In the genomic region with DNA sequence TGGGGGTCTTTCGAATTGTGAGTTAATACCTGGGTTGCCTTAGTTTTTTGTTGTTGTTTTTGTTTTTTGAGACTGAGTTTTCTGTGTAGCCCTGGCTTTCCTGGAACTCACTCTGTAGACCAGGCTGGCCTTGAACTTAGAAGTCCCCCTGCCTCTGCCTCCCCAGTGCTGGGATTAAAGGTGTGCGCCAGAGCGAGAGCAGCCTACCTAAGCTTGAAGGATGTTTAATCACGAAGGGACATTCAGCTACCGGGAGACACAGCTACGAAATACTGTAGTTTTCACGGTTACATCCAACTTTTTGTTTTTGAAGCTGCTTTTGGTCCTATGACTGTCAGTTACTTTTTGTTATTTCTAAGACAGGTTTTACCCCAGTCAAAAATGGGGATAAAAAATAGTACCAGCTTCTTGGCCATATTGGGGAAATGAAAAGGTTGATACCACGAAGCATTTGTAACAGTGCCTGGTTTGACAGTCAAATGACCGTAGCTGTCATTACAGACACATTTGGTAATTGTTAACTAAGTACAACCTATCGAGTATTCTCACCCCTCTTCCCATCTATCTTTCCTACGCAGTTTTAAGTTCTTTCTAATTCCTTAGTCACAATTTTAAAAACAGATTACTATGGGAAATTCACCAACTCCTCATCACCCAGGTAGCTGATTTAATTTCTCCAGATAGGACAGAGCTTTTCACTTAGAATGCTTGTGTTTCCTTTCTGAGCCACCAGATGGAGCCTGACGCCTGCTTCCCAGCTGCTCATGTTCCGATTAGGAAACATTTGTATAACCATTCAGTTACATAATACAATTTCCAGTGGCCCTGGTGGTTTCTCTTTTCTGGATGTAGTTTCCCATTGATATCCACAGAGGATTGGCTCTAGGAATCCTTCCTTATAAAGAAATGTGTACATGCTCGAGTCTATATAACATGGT, we compare ENCODE assay signal across 8 mouse cellular contexts. TPM values are rescaled to one million over a fixed set of nuclear protein-coding genes. Genes with fewer than 3 reads are reported as not detected.
DNase-seq lines count a peak whose midpoint lies in the region; ATAC-seq and TF ChIP-seq lines count a peak whose summit lies in the region.

No protein-coding gene starts in this region.

- peak overlapping the region; percentile 87 for H3K4me3 ChIP-seq in hindbrain, embryonic 10.5 days
- H3K4me3 ChIP-seq in lung, embryonic 14.5 days (ENCODE audit: low read depth, low read length) = peak overlapping the region; percentile 78

- H3K27ac ChIP-seq in hindbrain, embryonic 10.5 days = peak overlapping the region; percentile 98
- H3K27ac ChIP-seq in lung, embryonic 14.5 days (ENCODE audit: low read depth) = peak overlapping the region; percentile 96

- no peak for ATAC-seq in lung, embryonic 14.5 days (ENCODE audit: insufficient read depth)
- peak; percentile 78 for ATAC-seq in neutrophil, adult 5-6 weeks (ENCODE audit: extremely low read depth, insufficient number of reproducible peaks, low FRiP score, poor library complexity, severe bottlenecking)

- TF ChIP-seq CTCF in lung, embryonic 14.5 days (IDR thresholded peaks at IDR 0.05; ENCODE audit: low read depth) = peak; percentile 88

- H3K9me3 ChIP-seq in hindbrain, embryonic 10.5 days = no peaks in the 10 kb centered on the region
- H3K9me3 ChIP-seq in lung, embryonic 14.5 days (ENCODE audit: low read depth, low read length) = no peaks in the 10 kb centered on the region

- DNase-seq in NIH3T3 (ENCODE audit: low read depth) = peak; percentile 90
- DNase-seq in cerebellum, adult 8-10 months = peak; percentile 87
- peak; percentile 74 for DNase-seq in forelimb bud, embryonic 11.5 days (ENCODE audit: low read depth, low spot score)
- peak; percentile 55 for DNase-seq in hindbrain, embryonic 10.5 days (ENCODE audit: low spot score)
- DNase-seq in layer of hippocampus, adult 8-10 months (ENCODE audit: low spot score in 2 of 2) = peak; percentile 77 to 87
- DNase-seq in lung, embryonic 14.5 days = peak; percentile 92
- DNase-seq in thymus, postnatal 14 days = peak; percentile 73

- H3K4me1 ChIP-seq in hindbrain, embryonic 10.5 days (replicated peaks) = peaks cover 25% of the 10 kb centered on the region
- H3K4me1 ChIP-seq in lung, embryonic 14.5 days (ENCODE audit: insufficient read depth) = peaks cover 5% of the 10 kb centered on the region

- no peaks in the 10 kb centered on the region for H3K27me3 ChIP-seq in hindbrain, embryonic 10.5 days (ENCODE audit: insufficient read depth, poor library complexity, severe bottlenecking)
- no peaks in the 10 kb centered on the region for H3K27me3 ChIP-seq in lung, embryonic 14.5 days (ENCODE audit: insufficient read depth, low read length)

- H3K36me3 ChIP-seq in hindbrain, embryonic 10.5 days = peaks cover 37% of the 10 kb centered on the region
- peaks cover 33% of the 10 kb centered on the region for H3K36me3 ChIP-seq in lung, embryonic 14.5 days (ENCODE audit: insufficient read depth)

- WGBS in hindbrain, embryonic 10.5 days = 50% methylated on average over 14 of the region's 14 CpGs
- WGBS in lung, embryonic 14.5 days = 39% methylated on average over 14 of the region's 14 CpGs

- peak overlapping the region; percentile 87 for H3K9ac ChIP-seq in lung, embryonic 14.5 days

- H3K4me2 ChIP-seq in lung, embryonic 14.5 days = peak overlapping the region; percentile 77

RNA-seq across cellular contexts. Expression of a gene that starts 1.5 kb away (rescaled TPM):
- 8.8 and 14.9 TPM in 2 replicates for polyA plus RNA-seq in hindbrain, embryonic 10.5 days (2016; fragmentation: Nextera tagmentation; extraction: Ambion mirVana)
- 1 to 10 TPM; 5.0 to 9.0 (median 6.0) TPM for total RNA-seq in layer of hippocampus, adult 8-10 months (2022)
- polyA plus RNA-seq in lung, embryonic 14.5 days (2014; fragmentation: Nextera tagmentation; extraction: Ambion mirVana) = 14.4 and 14.6 TPM in 2 replicates
- 13.6 and 13.7 TPM in 2 replicates for total RNA-seq in neutrophil, adult 5-6 weeks (2017)

RNA-seq across cellular contexts. Expression of a gene that starts 20.6 kb away (rescaled TPM):
- 27.7 and 30.5 TPM in 2 replicates for polyA plus RNA-seq in hindbrain, embryonic 10.5 days (2016; fragmentation: Nextera tagmentation; extraction: Ambion mirVana)
- 10 to 100 TPM; 20.8 to 27.8 (median 26.8) TPM for total RNA-seq in layer of hippocampus, adult 8-10 months (2022)
- 30.1 and 31.8 TPM in 2 replicates for polyA plus RNA-seq in lung, embryonic 14.5 days (2014; fragmentation: Nextera tagmentation; extraction: Ambion mirVana)
- 4.5 and 9.3 TPM in 2 replicates for total RNA-seq in neutrophil, adult 5-6 weeks (2017)

RNA-seq across cellular contexts. Expression of a gene that starts 40.0 kb away (rescaled TPM):
- 0.50 and 0.78 TPM in 2 replicates for polyA plus RNA-seq in hindbrain, embryonic 10.5 days (2016; fragmentation: Nextera tagmentation; extraction: Ambion mirVana)
- under 1 TPM in 3 of 4 experiments, not detected in 1; 0.25 to 0.64 (median 0.56) TPM for total RNA-seq in layer of hippocampus, adult 8-10 months (2022)
- 1.0 and 1.3 TPM in 2 replicates for polyA plus RNA-seq in lung, embryonic 14.5 days (2014; fragmentation: Nextera tagmentation; extraction: Ambion mirVana)
- 10.8 and 10.9 TPM in 2 replicates for total RNA-seq in neutrophil, adult 5-6 weeks (2017)
